Comparison of ENCODE assay signal across 31 mouse cellular contexts in genomic region chr5:103115571-103115970, GRCm38 (mm10).
"Had no signal": no experiment of that assay in that cellular context is flagged by ENCODE, and none has a peak within 500 bp of the region (broad histone marks: within the 10 kb centered on the region; RNA-seq: fewer than 3 reads in every experiment).

No protein-coding gene starts in this region.

- H3K4me2 ChIP-seq: limb, embryonic 12.5 days; limb, embryonic 13.5 days; limb, embryonic 15.5 days; liver, embryonic 11.5 days; liver, embryonic 12.5 days; liver, embryonic 13.5 days; liver, embryonic 15.5 days; lung, embryonic 14.5 days; lung, embryonic 15.5 days; midbrain, embryonic 12.5 days; midbrain, embryonic 13.5 days; midbrain, embryonic 15.5 days; neural tube, embryonic 12.5 days had no signal

- H3K27me3 ChIP-seq: limb, embryonic 12.5 days; limb, embryonic 13.5 days; limb, embryonic 15.5 days; liver, embryonic 12.5 days; liver, embryonic 13.5 days; liver, embryonic 15.5 days; lung, embryonic 15.5 days; megakaryocyte, embryonic 14.5 days; midbrain, embryonic 12.5 days; midbrain, embryonic 13.5 days; midbrain, embryonic 15.5 days; neural tube, embryonic 12.5 days had no signal

- H3K27ac ChIP-seq: left cerebral cortex, adult 2 months; limb, embryonic 10.5 days; limb, embryonic 12.5 days; limb, embryonic 13.5 days; limb, embryonic 15.5 days; liver, embryonic 12.5 days; liver, embryonic 13.5 days; liver, embryonic 14.5 days; liver, embryonic 15.5 days; lung, embryonic 15.5 days; macrophage; midbrain, embryonic 10.5 days; midbrain, embryonic 12.5 days; midbrain, embryonic 13.5 days; midbrain, embryonic 15.5 days; neural tube, embryonic 12.5 days had no signal

- H3K4me3 ChIP-seq: left cerebral cortex, adult 2 months; limb, embryonic 10.5 days; limb, embryonic 12.5 days; limb, embryonic 13.5 days; limb, embryonic 15.5 days; liver, embryonic 12.5 days; liver, embryonic 13.5 days; liver, embryonic 15.5 days; lung, embryonic 15.5 days; megakaryocyte, embryonic 14.5 days; midbrain, embryonic 10.5 days; midbrain, embryonic 12.5 days; midbrain, embryonic 13.5 days; midbrain, embryonic 15.5 days; myocyte; neural tube, embryonic 12.5 days had no signal

- H3K4me1 ChIP-seq: limb, embryonic 10.5 days; limb, embryonic 12.5 days; limb, embryonic 13.5 days; limb, embryonic 15.5 days; liver, embryonic 12.5 days; liver, embryonic 13.5 days; liver, embryonic 15.5 days; lung, embryonic 15.5 days; megakaryocyte, embryonic 14.5 days; midbrain, embryonic 10.5 days; midbrain, embryonic 12.5 days; midbrain, embryonic 15.5 days; neural tube, embryonic 12.5 days had no signal

- DNase-seq: left cerebral cortex, postnatal 4 days; liver; liver, embryonic 13.5 days; liver, postnatal 0 days; lung, adult 18-20 months; lung, adult 2 months; lung, embryonic 14.5 days; lung, postnatal 10 days; lung, postnatal 14 days; lung, postnatal 36 days; lung, postnatal 4 days; midbrain, embryonic 14.5 days had no signal

- H3K36me3 ChIP-seq: limb, embryonic 10.5 days; limb, embryonic 12.5 days; limb, embryonic 13.5 days; limb, embryonic 15.5 days; liver, embryonic 12.5 days; liver, embryonic 13.5 days; liver, embryonic 15.5 days; lung, embryonic 15.5 days; midbrain, embryonic 10.5 days; midbrain, embryonic 12.5 days; midbrain, embryonic 13.5 days; neural tube, embryonic 12.5 days had no signal

- H3K9me3 ChIP-seq: limb, embryonic 10.5 days; limb, embryonic 12.5 days; limb, embryonic 13.5 days; limb, embryonic 15.5 days; liver, embryonic 12.5 days; liver, embryonic 13.5 days; liver, embryonic 15.5 days; lung, embryonic 15.5 days; midbrain, embryonic 10.5 days; midbrain, embryonic 12.5 days; midbrain, embryonic 13.5 days; midbrain, embryonic 15.5 days; neural tube, embryonic 12.5 days had no signal

- ATAC-seq: liver, embryonic 12.5 days; liver, postnatal 0 days; lung, postnatal 0 days; midbrain, embryonic 13.5 days; midbrain, embryonic 15.5 days had no signal

- H3K9ac ChIP-seq: limb, embryonic 12.5 days; limb, embryonic 13.5 days; limb, embryonic 15.5 days; liver, embryonic 12.5 days; liver, embryonic 13.5 days; liver, embryonic 14.5 days; liver, embryonic 15.5 days; liver, postnatal 0 days; lung, embryonic 14.5 days; lung, embryonic 15.5 days; midbrain, embryonic 12.5 days; midbrain, embryonic 13.5 days; midbrain, embryonic 15.5 days; neural tube, embryonic 12.5 days had no signal
